Mouse (Mus musculus) olfactory bulb, adult 2 months (tissue): ENCODE results near the gene Tbpl1. TPM values are rescaled to one million over a fixed set of nuclear protein-coding genes. Genes with fewer than 3 reads are reported as not detected.
A peak's percentile ranks its signal among the peaks of the same experiment; 100 is the strongest.

Experiments used
- H3K27ac ChIP-seq: fragments of 200-500 bp; 2 replicates; pipeline ENCODE4 v1.5.1; 2012; ENCODE audit warnings: low read depth, low read length; ENCODE audit not compliant: insufficient read depth
- H3K4me1 ChIP-seq: fragments of 200-500 bp; 2 replicates; pipeline ENCODE4 v1.6.1; 2012; ENCODE audit warnings: low read length; ENCODE audit not compliant: control insufficient read depth, insufficient read depth
- H3K4me3 ChIP-seq: fragments of 200-500 bp; 2 replicates; pipeline ENCODE4 v1.5.1; 2012; ENCODE audit warnings: mild to moderate bottlenecking, low read depth, low read length, moderate library complexity; ENCODE audit not compliant: insufficient read depth
- CTCF ChIP-seq: fragments of 200-500 bp; IDR thresholded peaks from 2 replicates; pipeline ENCODE4 v1.5.1; 2012; ENCODE audit warnings: low read depth, mild to moderate bottlenecking, low read length, moderate library complexity; ENCODE audit not compliant: insufficient read depth
- POLR2A ChIP-seq: fragments of 200-500 bp; IDR thresholded peaks from 2 replicates; pipeline ENCODE4 v1.6.1; 2012; ENCODE audit warnings: mild to moderate bottlenecking, low read depth, low read length, moderate library complexity; ENCODE audit not compliant: insufficient read depth
- WGBS: fragments of 180-500 bp; shearing (Covaris S2); methylation state at CpG from one replicate; pipeline ENCODE4 v1.1.7; 2018; 5-methylcytosine and 5-hydroxymethylcytosine counted together
- polyA plus RNA-seq: library from polyadenylated mRNA; stranded (reverse); fragments of >200 nt; gene quantifications from 2 replicates; pipeline ENCODE4 v1.2.4, GENCODE M21; 2012; ENCODE audit warnings: low replicate concordance; ENCODE audit not compliant: missing spikeins, insufficient read depth, insufficient read length

The Tbpl1 gene
- polyA plus RNA-seq: not detected in 2 replicates

DNA sequence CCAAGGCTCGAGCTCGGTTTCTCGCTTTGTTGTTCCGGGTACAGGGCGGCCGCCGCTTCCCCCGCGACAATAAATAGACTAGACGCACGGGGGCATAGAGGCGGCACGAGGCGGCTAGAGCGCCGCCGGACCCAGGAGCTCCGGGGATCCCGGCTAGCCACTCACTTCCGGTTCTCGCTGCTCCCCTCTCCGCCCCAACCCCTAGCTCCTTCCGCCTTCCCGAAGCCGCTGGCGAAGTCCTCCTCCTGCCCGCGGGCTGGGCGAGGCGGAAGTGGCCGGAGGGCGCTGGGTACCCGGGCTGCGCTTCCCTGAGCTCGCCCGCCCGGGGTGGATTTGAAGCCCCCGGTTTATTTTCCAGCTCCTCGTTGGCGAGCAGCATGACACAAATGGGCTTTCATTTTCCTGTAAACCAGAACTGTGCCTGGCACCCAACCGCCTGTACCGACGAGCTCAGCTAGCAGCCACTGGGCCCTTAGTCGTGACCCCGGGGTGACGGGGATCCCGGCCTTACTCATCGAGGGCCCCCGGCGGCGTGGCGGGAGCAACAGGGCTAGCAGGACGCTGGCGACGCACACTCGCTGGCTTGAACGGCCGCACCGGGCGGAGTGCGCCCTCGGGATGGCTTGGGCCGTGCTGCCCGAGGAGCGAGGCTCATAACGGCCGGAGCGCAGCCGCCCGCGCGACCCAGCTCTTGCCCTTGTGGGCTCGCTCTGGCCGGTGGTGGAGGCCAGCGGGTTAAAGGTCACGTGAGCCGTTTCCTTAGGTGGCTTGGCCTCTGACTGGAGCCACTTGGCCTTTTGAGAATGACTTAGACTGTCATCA, at the start of gene Tbpl1:
Gene Tbpl1, minus strand, starts transcription at position 667 of the 822 bp plus-strand sequence.
- under 1% methylated on average over 71 of the region's 77 CpGs for WGBS
- H3K4me3 ChIP-seq: peak within 1 kb of the TSS; percentile 96
- H3K27ac ChIP-seq: peak within 1 kb of the TSS; percentile 95
- peaks cover 7% of the 10 kb centered on the region for H3K4me1 ChIP-seq
- TF ChIP-seq CTCF: no peak
- peak; percentile 92 for TF ChIP-seq POLR2A

DNA sequence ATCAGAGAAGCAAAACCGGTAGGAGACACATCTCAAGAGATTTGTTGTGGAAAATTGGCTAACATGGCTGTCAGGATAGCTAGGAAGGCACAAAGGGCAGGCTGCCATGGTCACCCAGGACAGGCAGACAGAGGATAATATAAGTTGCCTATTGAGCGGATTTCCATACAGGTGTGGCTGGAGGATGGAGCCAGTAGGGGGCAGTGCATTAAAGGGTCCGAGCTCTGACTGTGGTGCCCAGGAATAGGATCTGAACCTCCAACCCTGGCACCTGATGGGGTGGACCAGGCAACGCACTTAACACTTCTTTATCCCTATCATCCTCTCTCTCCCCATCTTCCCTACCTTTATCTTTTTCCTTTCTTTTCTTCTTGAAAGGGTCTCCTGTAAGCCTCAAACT, 49.7 kb upstream of the Tbpl1 start:
- Histone ChIP-seq H3K27ac (no peak overlapping the region), H3K4me1 (no peaks in the 10 kb centered on the region), H3K4me3 (no peak overlapping the region)
- TF ChIP-seq POLR2A: no peak
- TF ChIP-seq CTCF: no peak
- 52% methylated on average over 4 of the region's 4 CpGs for WGBS

DNA sequence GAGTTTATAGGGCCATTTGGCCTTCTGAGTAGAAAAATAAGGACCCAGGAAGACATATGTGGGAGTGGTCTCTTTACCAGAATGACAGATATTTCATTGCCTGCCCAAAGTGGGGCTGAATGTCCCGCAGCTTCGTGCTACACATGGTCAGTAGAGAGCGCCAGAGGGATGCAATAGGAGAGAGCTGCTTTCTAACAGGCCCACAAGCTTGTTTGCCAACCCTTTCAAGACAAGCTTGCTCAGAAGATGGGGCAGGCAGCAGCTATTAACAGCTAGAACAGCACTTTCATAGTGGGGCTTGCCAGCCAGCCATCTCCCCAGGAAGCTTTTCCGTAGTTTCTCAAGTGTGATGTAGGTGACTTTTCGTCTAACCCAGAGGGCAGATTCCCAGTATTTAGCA, 46.2 kb upstream of the Tbpl1 start:
- H3K27ac ChIP-seq: no peak overlapping the region
- peaks cover 3% of the 10 kb centered on the region; the same call in 1 of the 2 replicates for H3K4me1 ChIP-seq
- WGBS: 23% methylated on average over 5 of the region's 5 CpGs
- TF ChIP-seq POLR2A (no peak), CTCF (no peak)
- H3K4me3 ChIP-seq: no peak overlapping the region

DNA sequence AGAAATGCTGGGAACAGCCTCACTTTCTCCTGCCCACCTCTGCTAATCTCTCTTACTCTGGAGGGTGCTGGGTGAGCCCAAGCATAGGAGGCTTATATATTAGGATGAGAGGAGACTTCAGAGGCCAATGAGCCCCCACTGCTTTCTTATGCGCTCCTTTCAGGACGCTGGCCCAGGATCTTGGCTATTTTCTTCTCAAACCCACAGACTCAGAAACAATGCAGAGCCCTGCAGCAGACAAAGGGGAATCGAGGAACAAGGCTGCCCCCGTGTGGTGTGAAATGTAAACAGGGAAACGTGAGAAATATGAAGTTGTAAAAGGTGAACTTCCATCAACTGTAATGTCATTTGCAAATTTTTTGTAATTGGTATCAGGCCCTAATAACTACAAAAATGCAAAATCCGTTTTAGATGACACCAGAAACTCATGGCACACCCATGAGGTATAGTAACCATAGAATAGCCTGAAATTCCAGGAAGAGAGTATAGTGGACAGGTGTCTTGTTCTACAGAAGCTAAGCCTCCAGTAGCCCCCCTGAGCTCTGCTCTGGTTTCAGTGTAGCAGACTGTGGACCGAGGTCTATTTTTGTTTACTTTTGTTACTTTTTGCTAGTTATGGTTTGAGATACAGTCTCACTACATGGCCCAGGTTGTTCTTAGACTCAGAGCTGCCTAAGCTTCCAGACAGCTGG, 44.4 kb upstream of the Tbpl1 start:
- Histone ChIP-seq H3K4me1 (peaks cover 3% of the 10 kb centered on the region; the same call in 1 of the 2 replicates), H3K4me3 (no peak overlapping the region), H3K27ac (no peak overlapping the region)
- TF ChIP-seq CTCF (peak; percentile 24; the same call in 1 of the 2 replicates), POLR2A (no peak)
- 8% methylated on average over 7 of the region's 7 CpGs for WGBS

DNA sequence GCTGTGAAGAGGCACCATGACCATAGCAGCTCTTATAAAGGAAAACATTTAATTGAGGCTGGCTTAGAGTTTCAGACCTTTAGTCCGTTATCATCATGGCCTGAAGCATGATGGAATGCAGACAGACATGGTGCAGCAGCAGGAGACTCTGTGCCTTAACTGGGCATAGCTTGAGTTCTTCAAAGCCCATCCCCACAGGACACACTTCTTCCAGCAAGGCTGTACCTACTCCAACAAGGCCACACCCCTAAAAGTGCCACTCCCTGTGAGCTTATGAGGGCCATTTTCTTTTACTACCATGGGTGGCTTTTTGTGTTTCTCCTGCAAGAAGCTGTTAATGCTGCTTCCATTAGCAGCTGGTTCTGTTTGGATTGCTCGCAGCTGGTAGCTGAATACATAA, 43.7 kb upstream of the Tbpl1 start:
- Histone ChIP-seq H3K4me3 (no peak overlapping the region), H3K27ac (no peak overlapping the region), H3K4me1 (peaks cover 3% of the 10 kb centered on the region; the same call in 1 of the 2 replicates)
- 87% methylated on average over 2 of the region's 2 CpGs for WGBS
- TF ChIP-seq POLR2A (no peak), CTCF (no peak)

DNA sequence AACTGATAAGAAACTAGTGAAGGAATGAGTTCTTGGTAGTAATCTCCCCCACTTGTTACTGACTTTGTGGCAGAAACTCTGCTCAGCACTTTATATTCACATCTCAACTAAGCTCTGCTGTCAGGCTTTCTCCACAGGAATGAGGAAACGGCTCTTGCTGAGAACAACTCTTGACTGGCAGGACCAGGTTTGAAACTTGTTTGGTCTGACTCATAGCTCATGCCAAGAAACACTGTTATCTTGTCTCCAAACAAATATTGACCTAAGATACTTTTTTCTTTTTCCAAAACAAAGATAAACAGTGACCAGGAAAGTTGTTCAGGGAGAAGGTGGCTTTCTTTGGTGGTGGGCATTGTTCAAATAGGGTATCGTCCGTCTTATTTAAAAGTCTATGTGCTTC, 42.9 kb upstream of the Tbpl1 start:
- 91% methylated on average over 3 of the region's 3 CpGs for WGBS
- H3K27ac ChIP-seq: no peak overlapping the region
- TF ChIP-seq POLR2A: no peak
- peaks cover 3% of the 10 kb centered on the region; the same call in 1 of the 2 replicates for H3K4me1 ChIP-seq
- H3K4me3 ChIP-seq: no peak overlapping the region

DNA sequence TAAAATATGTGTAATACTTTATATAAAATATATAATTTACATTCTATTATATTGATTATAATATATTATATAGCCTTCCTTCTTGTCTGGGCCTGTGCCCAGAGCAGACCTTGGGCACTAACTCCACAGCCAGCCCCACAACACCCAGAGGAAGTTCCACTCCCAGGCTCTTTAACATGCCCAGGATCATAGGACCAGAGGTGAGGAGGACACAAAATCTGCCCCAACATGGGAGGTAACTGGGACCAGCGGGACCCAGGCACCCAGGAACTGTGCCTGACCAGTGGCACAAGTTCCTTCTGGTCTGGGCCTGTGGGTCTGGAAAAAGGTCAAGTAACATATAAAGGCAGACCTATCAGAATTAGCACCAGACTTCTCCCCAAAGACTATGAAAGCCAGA, 22.5 kb upstream of the Tbpl1 start:
- Histone ChIP-seq H3K4me1 (no peaks in the 10 kb centered on the region), H3K4me3 (no peak overlapping the region), H3K27ac (no peak overlapping the region)
- WGBS: 94% methylated on average over 1 of the region's 1 CpGs
- TF ChIP-seq POLR2A (no peak), CTCF (no peak)

DNA sequence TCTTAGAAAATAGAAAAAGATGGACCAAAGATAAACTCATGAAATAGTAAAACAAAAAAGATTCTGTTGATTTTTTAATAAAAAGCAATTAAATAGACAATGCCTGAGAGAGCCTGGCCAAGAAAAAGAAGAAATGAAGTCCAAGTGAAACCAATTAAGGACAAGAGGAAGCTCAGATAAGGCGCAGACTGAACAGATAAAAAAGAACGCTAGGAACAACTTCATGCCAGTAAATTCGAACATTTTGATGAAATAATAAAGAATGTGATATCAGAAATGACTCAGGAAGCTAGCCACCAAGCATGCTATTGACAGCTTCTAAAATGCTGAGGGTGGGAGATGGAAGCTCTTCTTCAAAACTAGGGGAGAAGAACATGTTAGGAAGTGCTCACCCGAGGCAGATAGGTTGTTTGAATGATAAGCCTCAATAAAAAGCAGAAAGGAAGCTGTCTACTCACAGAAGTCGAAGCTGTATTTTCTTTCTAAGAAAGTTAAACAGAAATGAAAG, 19.5 kb upstream of the Tbpl1 start:
- no peak overlapping the region for H3K27ac ChIP-seq
- no peak overlapping the region for H3K4me3 ChIP-seq
- WGBS: 76% methylated on average over 5 of the region's 5 CpGs
- no peaks in the 10 kb centered on the region for H3K4me1 ChIP-seq
- TF ChIP-seq POLR2A (no peak), CTCF (no peak)
